Mouse (Mus musculus) midbrain, postnatal 0 days (tissue): Measurements from ENCODE around the gene Mknk2. TPM values are rescaled to one million over a fixed set of nuclear protein-coding genes. Genes with fewer than 3 reads are reported as not detected.

Source experiments
- ATAC-seq: fragments of 200-750 bp; cut with Nextera tagmentation; 2 replicates; pipeline ENCODE4 v1.8.0; 2017; ENCODE audit warnings: moderate number of reproducible peaks, mild to moderate bottlenecking, moderate TSS enrichment, moderate library complexity; ENCODE audit not compliant: low FRiP score
- DNase-seq: peaks from one replicate; pipeline ENCODE4 v3.0.0-alpha.2; 2015; ENCODE audit warnings: low spot score
- H3K27ac ChIP-seq: fragments of 300-500 bp; sonication (generic); 2 replicates; pipeline ENCODE4 v1.5.1; 2014; ENCODE audit warnings: low read depth, mild to moderate bottlenecking, low read length, mixed read lengths
- H3K27me3 ChIP-seq: fragments of 300-500 bp; sonication (generic); 2 replicates; pipeline ENCODE4 v1.6.1; 2014; ENCODE audit warnings: low read length, control low read depth, mixed read lengths; ENCODE audit not compliant: insufficient read depth
- H3K36me3 ChIP-seq: fragments of 300-500 bp; sonication (generic); 2 replicates; pipeline ENCODE4 v1.6.1; 2014; ENCODE audit warnings: low read length, control low read depth, mixed read lengths; ENCODE audit not compliant: insufficient read depth
- H3K4me1 ChIP-seq: fragments of 300-500 bp; sonication (generic); 2 replicates; pipeline ENCODE4 v1.6.1; 2014; ENCODE audit warnings: mild to moderate bottlenecking, control low read depth, antibody characterized with exemption, low read length, mixed read lengths; ENCODE audit not compliant: insufficient read depth
- H3K4me2 ChIP-seq: fragments of 300-500 bp; sonication (generic); 2 replicates; pipeline ENCODE4 v1.6.1; 2014; ENCODE audit warnings: low read depth, mild to moderate bottlenecking, low read length, mixed read lengths; ENCODE audit not compliant: poor library complexity, severe bottlenecking
- H3K4me3 ChIP-seq: fragments of 300-500 bp; sonication (generic); 2 replicates; pipeline ENCODE4 v1.5.1; 2014; ENCODE audit warnings: low read depth, mild to moderate bottlenecking, low read length, moderate library complexity
- H3K9ac ChIP-seq: fragments of 300-500 bp; sonication (generic); replicated peaks from 2 replicates; pipeline ENCODE4 v1.6.1; 2014; ENCODE audit warnings: mild to moderate bottlenecking, low read length, moderate library complexity, mixed read lengths; ENCODE audit not compliant: poor library complexity, severe bottlenecking
- H3K9me3 ChIP-seq: fragments of 300-500 bp; sonication (generic); 2 replicates; pipeline ENCODE4 v1.6.1; 2016; ENCODE audit warnings: low read length, control low read depth
- CTCF ChIP-seq: IDR thresholded peaks from 2 replicates; pipeline ENCODE4 v1.5.1; 2016; ENCODE audit warnings: antibody characterized with exemption, mild to moderate bottlenecking
- WGBS: fragments of 180-500 bp; shearing (Covaris S2); extraction: QIAGEN DNeasy Blood & Tissue Kit; methylation state at CpG from one replicate; pipeline ENCODE4 v1.1.7; 2014; 5-methylcytosine and 5-hydroxymethylcytosine counted together
- polyA plus RNA-seq: library from polyadenylated mRNA; unstranded; fragments of >200 nt; fragmentation: Nextera tagmentation; extraction: Ambion mirVana; gene quantifications from 2 replicates; pipeline ENCODE4 v1.2.1, GENCODE M21; 2015
- total RNA-seq: library from RNA; depleted of rRNA; stranded (reverse); fragments of >200 nt; gene quantifications from 2 replicates; pipeline ENCODE4 v1.2.3, GENCODE M21; 2014

Gene Mknk2
- total and polyA plus RNA-seq, 2 experiments from 2014 or later = 36.0 to 74.6 TPM

GRCm38 (mm10) chr10:80684984-80685383, 7.1 kb upstream of the Mknk2 start:
- H3K4me2 ChIP-seq = no peak overlapping the region
- no peak for TF ChIP-seq CTCF
- no peak overlapping the region for H3K27ac ChIP-seq
- no peak for ATAC-seq
- H3K4me3 ChIP-seq = no peak overlapping the region
- DNase-seq = no peak
- 94% methylated on average over 4 of the region's 4 CpGs for WGBS
- H3K36me3 ChIP-seq = peaks cover 46% of the 10 kb centered on the region
- no peaks in the 10 kb centered on the region for H3K4me1 ChIP-seq
- no peak overlapping the region for H3K9ac ChIP-seq
- no peaks in the 10 kb centered on the region for H3K27me3 ChIP-seq
- no peaks in the 10 kb centered on the region for H3K9me3 ChIP-seq

GRCm38 (mm10) chr10:80684214-80684613, 6.3 kb upstream of the Mknk2 start:
- H3K36me3 ChIP-seq = peaks cover 38% of the 10 kb centered on the region
- no peak overlapping the region for H3K4me3 ChIP-seq
- 55% methylated on average over 6 of the region's 6 CpGs for WGBS
- H3K27ac ChIP-seq = no peak overlapping the region
- H3K4me2 ChIP-seq = no peak overlapping the region
- TF ChIP-seq CTCF = peak; percentile 68
- no peaks in the 10 kb centered on the region for H3K27me3 ChIP-seq
- no peaks in the 10 kb centered on the region for H3K9me3 ChIP-seq
- DNase-seq = peak; percentile 46
- H3K9ac ChIP-seq = no peak overlapping the region
- no peak for ATAC-seq
- no peaks in the 10 kb centered on the region for H3K4me1 ChIP-seq

- no peak for ATAC-seq
- no peaks in the 10 kb centered on the region for H3K27me3 ChIP-seq
- WGBS = 100% methylated on average over 1 of the region's 1 CpGs
- H3K36me3 ChIP-seq = peaks cover 36% of the 10 kb centered on the region
- H3K4me1 ChIP-seq = no peaks in the 10 kb centered on the region
- DNase-seq = no peak
- no peak overlapping the region for H3K9ac ChIP-seq
- no peak overlapping the region for H3K4me2 ChIP-seq
- no peaks in the 10 kb centered on the region for H3K9me3 ChIP-seq
- no peak for TF ChIP-seq CTCF
- H3K4me3 ChIP-seq = no peak overlapping the region
- no peak overlapping the region for H3K27ac ChIP-seq
Measured at GRCm38 (mm10) chr10:80683647-80684046, 5.7 kb upstream of the Mknk2 start.

- Histone ChIP-seq H3K4me2 (no peak overlapping the region), H3K9ac (no peak overlapping the region), H3K4me1 (peaks cover 7% of the 10 kb centered on the region; the same call in 1 of the 2 replicates), H3K36me3 (peaks cover 32% of the 10 kb centered on the region), H3K4me3 (no peak overlapping the region), H3K27me3 (no peaks in the 10 kb centered on the region), H3K27ac (no peak overlapping the region), H3K9me3 (no peaks in the 10 kb centered on the region)
- WGBS = 95% methylated on average over 6 of the region's 6 CpGs
- ATAC-seq (no peak), DNase-seq (no peak)
- no peak for TF ChIP-seq CTCF
Measured at GRCm38 (mm10) chr10:80682003-80682402, 4.1 kb upstream of the Mknk2 start.

- Histone ChIP-seq H3K36me3 (peaks cover 16% of the 10 kb centered on the region), H3K4me3 (no peak overlapping the region), H3K9me3 (no peaks in the 10 kb centered on the region), H3K9ac (no peak overlapping the region), H3K4me1 (peaks cover 7% of the 10 kb centered on the region; the same call in 1 of the 2 replicates), H3K4me2 (no peak overlapping the region), H3K27me3 (no peaks in the 10 kb centered on the region), H3K27ac (no peak overlapping the region)
- 76% methylated on average over 2 of the region's 2 CpGs for WGBS
- no peak for TF ChIP-seq CTCF
- no peak for DNase-seq
- ATAC-seq = no peak
Measured at GRCm38 (mm10) chr10:80680260-80680696, 2.4 kb upstream of the Mknk2 start.

GRCm38 (mm10) chr10:80679556-80680259, 1.8 kb upstream of the Mknk2 start:
- Histone ChIP-seq H3K27ac (no peak overlapping the region), H3K4me2 (no peak overlapping the region), H3K4me1 (peaks cover 11% of the 10 kb centered on the region), H3K4me3 (no peak overlapping the region), H3K9ac (no peak overlapping the region), H3K36me3 (peaks cover 12% of the 10 kb centered on the region; the same call in 1 of the 2 replicates), H3K9me3 (no peaks in the 10 kb centered on the region), H3K27me3 (no peaks in the 10 kb centered on the region)
- no peak for TF ChIP-seq CTCF
- ATAC-seq = no peak
- WGBS = 58% methylated on average over 9 of the region's 9 CpGs
- no peak for DNase-seq
